Mouse (Mus musculus) small intestine, adult 2 months (tissue): ENCODE measurements around the gene Whamm.

Source experiments
- CTCF ChIP-seq: fragments of 200-500 bp; IDR thresholded peaks from 2 replicates; pipeline ENCODE4 v1.5.1; 2012; ENCODE audit warnings: low read depth, mild to moderate bottlenecking, control low read depth, inconsistent platforms, low read length, moderate library complexity, mixed read lengths; ENCODE audit not compliant: insufficient replicate concordance, insufficient read length; ENCODE audit errors: extremely low read depth
- POLR2A ChIP-seq: fragments of 200-500 bp; IDR thresholded peaks from 2 replicates; pipeline ENCODE4 v1.6.1; 2012; ENCODE audit warnings: low read depth, mild to moderate bottlenecking, control low read depth, inconsistent platforms, low read length, moderate library complexity

- TF ChIP-seq POLR2A, result no peak
- TF ChIP-seq CTCF, result no peak
Observed at GRCm38 (mm10) chr7:81612856-81613635, 42.0 kb downstream of the Whamm start.
